Mouse (Mus musculus): ENCODE data around the gene Papolb.

The Papolb gene

DNA sequence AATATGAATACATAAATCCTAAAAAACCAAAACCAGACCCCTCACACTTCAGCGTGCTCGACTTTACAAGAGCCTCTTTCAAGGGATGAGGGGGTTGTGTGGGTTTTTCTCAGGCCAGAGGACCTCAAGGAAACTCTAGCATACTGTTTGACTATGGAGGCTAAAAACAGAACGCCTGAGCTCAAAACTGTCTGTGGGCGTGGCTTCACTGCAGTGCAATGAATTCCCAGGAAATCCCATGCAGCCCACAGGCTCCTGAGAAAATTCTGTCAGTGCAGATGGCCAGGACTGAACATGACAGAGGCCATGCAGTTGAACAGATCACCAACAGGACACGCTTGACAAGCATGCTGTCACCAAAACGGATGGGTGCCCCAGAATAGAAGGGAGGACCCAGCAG lies 10.9 kb downstream of the Papolb start:
- no peak for DNase-seq

DNA sequence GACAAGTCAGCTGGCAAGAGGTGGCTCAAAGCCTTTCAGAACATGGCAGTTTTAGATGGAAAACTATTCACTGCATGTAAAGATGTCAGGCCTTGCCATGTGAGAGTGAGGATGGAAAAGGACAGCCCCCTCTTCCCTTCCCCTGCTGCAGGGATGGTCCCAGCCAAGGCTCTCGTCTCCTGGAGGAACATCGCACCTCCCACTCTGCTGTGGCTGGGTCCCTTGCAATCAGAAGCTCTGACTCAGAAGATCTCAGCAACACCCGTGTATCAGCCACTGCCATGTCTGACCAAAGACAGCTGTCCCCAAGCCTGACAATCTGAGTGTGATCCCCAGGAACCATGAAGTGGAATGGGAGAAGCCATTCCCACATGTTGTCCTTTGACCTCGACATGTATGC lies 17.8 kb downstream of the Papolb start:
- DNase-seq: no peak

DNA sequence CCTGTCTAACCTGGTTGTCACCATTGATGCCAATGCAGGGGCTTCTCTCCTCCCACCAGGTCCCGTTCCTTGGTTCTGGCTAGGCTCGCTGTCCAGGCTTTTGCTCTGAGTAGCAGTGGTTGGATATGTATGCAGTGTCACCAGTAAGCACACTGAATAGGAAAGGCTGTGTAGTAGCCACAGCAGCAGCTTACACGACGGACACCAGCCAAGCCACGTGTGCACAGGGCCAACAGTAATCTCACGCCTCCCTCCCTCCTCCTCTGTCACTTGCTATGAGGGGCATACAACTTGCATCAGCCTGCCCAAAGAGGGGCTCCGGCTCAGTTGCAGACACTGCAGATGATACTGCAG lies 19.8 kb downstream of the Papolb start:
- no peak for DNase-seq

DNA sequence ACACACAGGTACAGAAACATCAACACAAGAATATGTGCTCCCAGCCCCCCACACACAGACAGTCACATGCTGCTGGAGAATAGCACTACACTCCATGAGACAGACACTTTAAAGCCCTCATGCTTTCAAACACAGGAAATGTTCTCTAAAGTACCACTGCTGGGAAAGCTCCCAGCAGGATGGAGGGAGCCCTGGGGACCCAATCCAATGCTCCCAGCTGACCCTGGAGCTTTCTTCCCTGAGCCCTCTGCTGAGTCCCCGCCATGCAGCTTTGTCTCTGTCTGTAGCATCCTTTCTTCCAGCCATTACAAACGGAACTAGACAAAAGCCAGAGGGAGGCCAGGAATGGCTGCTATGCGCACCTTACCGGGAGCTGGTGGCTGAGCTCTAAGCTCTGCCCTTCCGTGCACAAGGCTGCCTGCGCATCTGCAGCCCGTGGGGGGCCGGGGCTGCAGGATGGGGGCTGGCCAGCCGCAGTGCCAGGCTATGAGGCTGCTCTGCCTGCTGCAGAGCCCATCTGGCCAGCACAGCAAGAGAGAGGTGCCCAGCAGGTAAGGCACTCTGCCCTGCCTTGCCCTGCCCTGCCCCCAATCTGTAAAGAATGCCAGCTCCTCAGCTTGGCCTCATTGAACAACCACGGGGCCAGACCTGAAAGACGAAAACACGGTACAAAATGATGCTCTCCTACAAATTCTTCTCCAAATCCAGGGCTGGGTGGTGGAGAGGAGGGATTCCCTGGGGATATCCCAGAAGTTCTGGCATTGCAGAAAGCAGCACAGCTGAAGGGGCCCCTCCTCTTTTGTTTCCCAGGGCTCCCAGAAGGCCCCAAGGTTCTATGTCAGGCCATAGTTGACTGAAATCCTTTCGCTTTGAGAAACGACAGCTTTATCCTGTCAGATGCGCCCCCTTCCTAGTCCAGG lies 20.5 kb downstream of the Papolb start:
- DNase-seq: peak; percentile 95

DNA sequence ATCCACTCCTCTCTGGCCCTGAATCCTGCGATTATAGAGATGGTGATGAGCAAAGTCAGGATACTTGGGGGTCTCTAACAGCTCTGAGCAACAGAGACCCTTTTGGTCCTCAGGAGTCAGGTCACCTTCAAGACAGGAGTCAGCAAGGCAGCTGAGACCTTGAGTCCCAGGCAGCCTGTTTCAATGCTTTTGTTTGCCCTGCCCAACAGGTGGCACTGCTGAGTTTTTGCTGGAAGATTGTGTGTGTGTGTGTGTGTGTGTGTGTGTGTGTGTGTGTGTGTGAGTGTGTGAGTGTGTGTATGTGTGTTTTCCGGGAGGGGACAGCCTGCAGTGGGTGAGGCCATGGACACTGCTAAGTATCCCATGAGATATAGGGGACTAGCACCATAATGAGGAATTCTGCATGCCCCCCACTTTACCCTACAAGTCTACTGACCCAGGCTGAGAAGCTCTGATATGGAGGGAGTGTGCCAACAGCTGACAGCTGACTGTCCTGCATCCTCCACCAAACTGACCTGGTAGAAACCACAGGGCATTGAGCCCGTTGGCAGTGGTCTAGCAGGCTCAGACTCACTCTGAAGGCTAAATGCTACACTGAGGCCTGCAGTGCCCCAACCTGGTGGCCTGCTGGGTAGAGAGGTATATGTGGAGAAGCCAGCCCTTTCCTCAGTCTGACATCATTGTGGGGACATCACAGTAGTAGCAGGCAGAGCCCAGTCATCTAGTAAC lies 24.0 kb downstream of the Papolb start:
- no peak for DNase-seq

DNA sequence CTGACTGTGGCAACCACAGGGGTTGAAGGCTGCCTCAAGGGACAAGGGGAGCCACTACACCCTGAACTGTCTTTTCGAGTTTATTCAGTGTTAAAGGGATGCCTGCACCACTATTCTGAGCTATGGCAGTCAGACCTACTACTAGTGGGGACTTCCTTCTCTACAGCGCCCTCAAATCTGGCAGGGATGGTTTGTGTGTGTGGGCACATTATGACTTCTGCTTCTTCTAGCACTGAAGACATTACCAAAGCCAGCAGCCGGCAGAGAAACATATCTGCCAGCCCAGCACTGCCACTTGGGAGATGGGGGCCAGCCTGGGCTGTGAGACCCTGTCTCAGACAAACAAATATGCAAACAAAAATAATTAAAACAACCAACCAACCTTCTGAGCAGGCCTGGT lies 25.7 kb downstream of the Papolb start:
- no peak for DNase-seq

DNA sequence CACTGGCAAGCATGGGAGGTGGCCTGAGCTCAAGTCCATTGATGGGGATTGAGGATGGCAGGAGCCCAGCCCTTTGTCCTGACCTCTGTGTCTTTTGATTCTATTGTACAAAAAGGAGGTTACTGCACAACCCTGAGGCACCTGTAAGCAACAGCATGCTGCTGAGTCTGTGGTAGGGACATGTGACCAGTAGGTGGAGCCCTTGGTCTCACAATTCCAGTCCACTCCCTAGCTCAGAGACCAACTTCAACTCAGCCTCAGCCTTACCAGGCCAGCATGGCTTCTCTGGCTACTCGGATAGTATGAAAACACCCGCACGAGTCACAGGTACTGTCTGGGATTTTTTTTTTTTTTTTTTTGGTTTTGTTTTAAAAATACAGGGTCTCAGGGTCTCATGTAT lies 27.5 kb downstream of the Papolb start:
- DNase-seq: peak; percentile 97

DNA sequence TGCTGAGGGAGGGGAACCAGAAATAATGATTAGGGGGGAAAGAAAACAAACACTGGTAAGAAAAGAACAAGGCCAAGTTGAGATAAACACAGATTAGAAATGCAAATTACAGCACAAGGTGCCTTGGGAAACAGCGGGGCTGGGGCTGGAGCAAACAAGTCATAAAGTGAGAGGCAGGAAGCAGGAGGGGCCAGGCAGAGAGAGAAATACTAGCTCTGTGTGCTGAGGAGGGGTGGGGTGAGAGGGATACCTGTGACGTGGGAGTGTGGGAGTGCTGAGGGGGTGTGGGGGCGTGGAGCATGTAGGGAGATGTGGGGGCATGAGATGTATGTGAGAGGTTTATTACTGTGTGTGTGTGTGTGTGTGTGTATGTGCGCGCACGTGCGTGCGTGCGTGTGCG lies 29.0 kb downstream of the Papolb start:
- DNase-seq: no peak

DNA sequence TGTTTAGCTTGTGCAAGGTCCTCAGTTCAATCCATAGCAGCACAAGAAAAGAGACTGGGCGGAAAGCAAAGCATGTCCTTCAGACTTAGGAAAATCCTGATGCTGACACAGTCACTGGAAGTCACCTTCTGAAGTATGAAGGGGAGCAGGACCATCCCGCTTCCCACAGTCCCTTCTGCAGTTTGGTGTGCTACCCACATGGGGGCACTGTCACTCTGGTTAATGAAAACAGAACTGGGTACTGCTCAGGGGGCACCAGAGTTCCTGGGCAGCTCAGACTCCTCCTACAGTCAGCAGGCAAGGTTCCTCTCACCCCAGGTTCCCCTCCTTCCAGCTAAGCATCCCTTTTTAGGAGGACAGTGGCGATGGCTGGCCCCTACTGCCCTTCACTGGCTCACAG lies 30.9 kb downstream of the Papolb start:
- DNase-seq: no peak

DNA sequence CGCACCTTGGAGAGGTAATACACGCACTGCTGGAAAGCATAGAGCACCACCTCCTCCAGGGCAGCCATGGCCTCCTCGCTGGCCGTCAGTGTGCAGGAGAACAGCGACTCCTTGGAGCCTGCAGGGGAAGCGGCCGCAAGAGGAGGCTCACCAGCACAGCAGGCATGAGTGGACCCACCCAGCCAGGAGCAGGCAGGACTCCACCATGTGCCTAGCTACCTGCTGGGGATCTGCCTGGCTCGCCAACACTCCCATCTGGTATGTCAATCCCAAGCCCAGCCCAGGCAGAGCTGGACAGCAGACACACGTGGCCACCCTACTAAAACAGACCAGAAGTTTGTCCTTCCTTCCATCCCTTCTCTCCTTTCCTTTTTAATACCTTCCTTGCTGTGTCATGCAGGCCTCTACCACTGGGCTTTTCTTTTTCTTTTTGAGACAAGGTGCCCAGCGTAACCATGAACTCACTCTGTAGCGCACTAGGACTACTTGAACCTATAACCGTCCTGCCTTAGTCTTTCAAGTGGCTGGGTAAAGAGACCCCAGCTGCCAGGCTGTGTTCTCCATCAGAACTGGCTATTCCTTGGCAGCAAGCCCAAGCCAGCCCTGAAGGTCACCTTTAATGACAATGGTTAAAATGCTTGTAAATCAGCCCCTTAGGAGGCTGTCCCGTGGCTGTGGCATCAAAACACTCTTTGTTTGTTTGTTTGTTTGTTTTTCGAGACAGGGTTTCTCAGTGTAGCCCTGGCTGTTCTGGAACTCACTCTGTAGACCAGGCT lies 34.4 kb downstream of the Papolb start:
- DNase-seq: no peak

DNA sequence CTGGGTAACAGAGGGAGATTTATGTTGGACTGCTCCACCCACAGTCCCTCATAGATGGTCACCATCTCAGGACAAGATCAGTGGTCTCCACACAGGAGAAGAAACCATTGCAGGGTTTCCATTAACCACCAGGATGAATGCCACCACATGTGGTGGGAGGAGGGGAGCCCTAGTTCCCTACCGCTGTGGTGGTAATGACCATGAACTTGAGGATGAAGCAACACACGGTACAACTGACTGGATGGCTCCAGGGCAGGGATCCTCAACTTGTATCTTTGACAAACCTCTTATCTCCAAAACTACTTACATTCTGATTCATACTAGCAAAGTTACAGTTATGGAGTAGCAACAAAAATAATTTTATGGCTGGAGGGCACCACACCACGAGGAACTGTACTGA lies 36.6 kb downstream of the Papolb start:
- DNase-seq: no peak

DNA sequence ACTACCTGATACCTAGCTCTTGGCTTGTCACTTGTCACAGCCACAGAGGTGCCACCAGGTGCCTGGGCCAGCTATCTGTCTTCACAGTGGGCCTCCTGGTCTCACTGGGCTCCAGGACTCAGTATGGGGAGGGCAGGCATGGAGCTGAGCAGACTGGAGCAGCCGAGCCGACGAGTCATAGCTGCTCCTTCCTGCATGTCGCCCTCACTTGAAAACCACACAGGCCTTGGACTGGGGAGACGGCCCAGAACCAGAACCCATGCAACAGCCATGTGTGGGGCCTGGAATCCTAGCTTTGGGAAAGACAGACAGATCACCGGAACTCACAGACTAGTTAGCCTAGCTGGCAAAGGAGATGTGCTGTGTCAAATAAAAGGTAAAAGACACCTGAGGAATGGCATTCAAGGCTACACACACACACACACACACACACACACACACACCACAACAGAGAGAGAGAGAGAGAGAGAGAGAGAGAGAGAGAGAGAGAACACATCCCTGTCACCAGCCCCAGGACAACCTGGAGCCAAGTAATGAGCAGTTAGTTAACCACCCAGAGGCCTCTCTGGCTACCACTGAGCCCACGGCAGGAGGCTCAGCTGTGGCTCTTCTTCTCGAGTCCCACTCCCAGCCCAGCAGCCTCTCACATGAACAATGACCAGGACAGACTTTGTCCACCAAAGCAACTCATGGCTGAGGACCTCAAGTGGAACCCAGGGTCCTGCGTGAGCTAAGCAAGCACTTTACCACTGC lies 39.7 kb downstream of the Papolb start:
- no peak for DNase-seq

DNA sequence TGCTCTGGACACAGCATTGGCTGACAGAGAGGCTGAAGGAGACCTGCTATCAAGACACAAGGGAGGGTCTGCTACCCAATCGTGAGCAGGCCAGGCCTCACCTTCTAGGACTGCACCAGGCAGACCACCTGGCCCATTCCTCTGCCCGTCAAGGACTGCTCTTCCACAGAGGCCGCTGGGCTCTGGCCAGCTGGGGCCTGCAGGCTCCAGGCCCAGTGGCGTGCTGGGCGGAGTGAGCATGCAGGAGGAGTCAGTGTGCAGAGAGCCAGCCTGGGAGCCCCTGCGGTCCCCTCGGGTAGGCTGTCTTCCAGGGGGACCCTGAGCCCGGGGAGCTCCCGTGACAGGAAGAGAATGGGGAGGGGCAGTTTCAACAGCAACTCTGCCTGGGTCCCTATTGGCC lies 43.2 kb downstream of the Papolb start:
- peak; percentile 87 for DNase-seq

DNA sequence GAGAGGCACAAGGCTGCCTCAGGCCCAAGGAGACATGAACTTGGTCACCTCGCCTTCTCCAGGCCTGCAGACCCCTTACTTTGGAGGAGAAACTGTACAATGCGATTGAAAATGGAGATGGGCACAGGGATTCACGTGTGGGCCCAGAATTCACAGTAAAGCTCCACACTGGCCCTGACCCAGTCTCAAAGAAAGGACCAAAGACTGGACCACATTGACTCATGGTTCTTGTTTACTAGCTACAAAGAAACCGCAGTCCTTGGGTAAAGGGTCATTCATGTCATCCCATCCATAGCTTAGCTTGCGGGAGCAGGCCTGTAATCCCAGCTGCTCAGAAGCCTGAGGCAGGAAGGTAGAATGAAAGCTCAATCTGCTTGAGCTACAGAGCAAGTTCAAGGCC lies 46.3 kb downstream of the Papolb start:
- DNase-seq: no peak

DNA sequence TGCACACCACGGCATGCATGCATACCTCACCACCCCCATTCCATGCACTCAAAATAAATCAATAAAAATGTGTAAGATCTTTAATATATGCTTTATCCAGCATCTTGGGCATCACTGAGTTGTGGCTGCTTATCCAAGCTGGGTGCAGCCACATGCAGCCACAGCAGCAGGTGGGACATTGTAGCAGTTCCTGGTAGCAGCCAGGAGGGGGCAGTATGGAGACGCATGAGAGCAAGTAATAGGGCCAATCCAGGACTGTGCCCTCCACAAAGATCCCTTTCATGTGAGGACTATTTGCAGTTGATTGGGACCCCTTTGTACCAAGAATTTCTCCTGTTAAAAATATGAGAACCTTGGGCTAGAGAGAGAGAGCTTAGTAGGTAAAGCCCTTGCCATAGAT lies 47.4 kb downstream of the Papolb start:
- peak; percentile 89 for DNase-seq

DNA sequence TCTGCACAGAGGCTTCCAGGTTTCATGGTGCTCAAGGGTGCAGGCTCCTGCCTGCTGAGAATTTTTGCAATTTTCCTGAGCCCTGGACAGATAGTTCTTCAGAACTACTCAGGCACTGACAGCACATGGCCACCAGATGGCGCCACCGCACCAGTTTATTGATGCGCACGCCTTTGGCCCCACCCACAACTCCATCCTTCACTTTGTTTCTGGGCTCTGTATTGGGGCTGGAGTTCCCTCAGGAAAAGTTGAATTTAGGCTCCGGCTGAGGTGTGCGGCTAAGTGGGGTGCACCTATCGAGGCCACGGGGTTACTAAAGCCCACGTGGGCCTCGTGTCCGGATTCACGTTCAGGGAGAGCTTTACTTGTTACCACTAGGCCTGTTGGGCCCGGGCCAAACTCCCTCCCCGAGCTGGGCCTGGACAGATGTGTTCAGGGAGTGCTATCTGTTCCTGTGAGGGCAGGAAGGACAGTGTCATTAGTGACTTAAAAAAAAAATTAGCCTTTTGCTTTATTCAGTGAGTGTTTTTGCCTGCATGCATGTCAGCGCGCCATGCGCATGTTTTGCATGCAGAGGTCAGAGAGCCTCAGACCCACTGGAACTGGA lies 50.9 kb downstream of the Papolb start:
- peak; percentile 96 for DNase-seq

DNA sequence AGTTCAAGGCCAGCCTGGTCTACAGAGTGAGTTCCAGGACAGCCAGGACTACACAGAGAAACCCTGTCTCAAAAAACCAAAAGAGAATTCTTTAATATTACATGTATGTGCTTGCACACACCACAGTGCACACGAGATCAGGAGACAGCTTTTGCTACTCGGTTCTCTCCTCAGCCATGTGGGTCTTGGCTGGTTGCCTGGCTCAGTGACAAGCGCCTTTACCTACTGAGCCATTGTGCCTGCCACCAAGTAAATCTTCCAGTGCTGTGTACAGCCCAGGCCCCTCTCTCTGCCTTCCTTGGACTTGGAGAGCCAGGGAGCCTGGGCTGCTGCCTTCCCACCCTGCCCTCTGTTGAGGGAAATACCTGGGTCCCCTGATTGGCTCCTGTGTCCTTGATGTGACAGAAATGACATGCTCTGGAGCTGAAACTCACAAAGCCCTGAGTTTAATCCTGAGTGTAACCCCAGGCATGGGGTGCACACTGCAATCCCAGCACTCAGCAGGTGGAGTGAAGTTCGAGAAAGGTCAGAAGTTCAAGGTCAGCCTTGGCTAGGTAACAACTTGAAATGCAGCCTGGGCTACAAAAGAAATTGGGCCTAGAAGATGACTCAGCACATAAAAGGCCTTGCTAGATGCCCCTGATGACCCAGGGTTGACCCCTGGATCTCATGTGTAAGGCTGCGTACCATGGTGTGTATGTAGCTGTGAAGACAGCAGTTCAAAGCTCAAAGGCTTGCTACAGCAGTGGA lies 51.8 kb downstream of the Papolb start:
- no peak for DNase-seq

DNA sequence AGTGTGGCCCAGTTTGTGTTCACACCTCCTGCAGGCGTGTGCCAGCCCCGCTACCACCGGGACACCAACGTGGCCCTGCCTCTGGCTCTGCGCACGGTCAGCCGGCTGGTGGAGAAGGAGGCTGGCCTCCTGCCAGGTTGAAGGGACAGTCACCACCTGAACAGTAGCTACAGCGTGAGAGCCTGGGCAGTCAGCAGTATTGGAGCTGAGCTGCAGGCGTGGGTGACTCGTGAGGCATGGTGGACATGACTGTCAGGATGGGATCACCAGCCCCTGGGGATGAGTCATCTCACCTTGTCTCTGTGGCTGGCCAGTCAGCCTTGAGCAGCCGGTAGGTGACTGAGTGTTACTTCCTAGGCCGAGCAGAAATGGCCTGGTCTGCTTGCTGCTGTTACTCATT lies 52.5 kb downstream of the Papolb start:
- no peak for DNase-seq
